Mouse (Mus musculus): ENCODE measurements around the gene Paqr7.
"Not testable (repeated sequence)": the region's sequence is repeated elsewhere in the genome, so short reads cannot be mapped to it uniquely, and the experiment has no call there.

Gene Paqr7

GRCm38 (mm10) chr4:134474240-134474639 is 22.3 kb upstream of the Paqr7 start:
- no peak for DNase-seq

- DNase-seq: no peak
Measured at GRCm38 (mm10) chr4:134476899-134477298, 19.6 kb upstream of the Paqr7 start.

- peak; percentile 95 for DNase-seq
Measured at GRCm38 (mm10) chr4:134478031-134478430, 18.5 kb upstream of the Paqr7 start.

GRCm38 (mm10) chr4:134479839-134480238 is 16.7 kb upstream of the Paqr7 start:
- no peak for DNase-seq

GRCm38 (mm10) chr4:134480864-134481263 is 15.6 kb upstream of the Paqr7 start:
- peak; percentile 78 for DNase-seq

GRCm38 (mm10) chr4:134481270-134481669 is 15.2 kb upstream of the Paqr7 start:
- DNase-seq: no peak

GRCm38 (mm10) chr4:134482442-134482841 is 14.1 kb upstream of the Paqr7 start:
- DNase-seq: no peak

GRCm38 (mm10) chr4:134483078-134483688 is 13.3 kb upstream of the Paqr7 start:
- DNase-seq: no peak

- no peak for DNase-seq
Measured at GRCm38 (mm10) chr4:134483696-134484095, 12.8 kb upstream of the Paqr7 start.

GRCm38 (mm10) chr4:134484231-134484630 is 12.3 kb upstream of the Paqr7 start:
- DNase-seq: no peak

- no peak for DNase-seq
Measured at GRCm38 (mm10) chr4:134485151-134485900, 11.2 kb upstream of the Paqr7 start.

- DNase-seq: no peak
Measured at GRCm38 (mm10) chr4:134488211-134488610, 8.3 kb upstream of the Paqr7 start.

- DNase-seq: no peak
Measured at GRCm38 (mm10) chr4:134489986-134490665, 6.4 kb upstream of the Paqr7 start.

GRCm38 (mm10) chr4:134491716-134492115 is 4.8 kb upstream of the Paqr7 start:
- DNase-seq: peak; percentile 35

GRCm38 (mm10) chr4:134494161-134494560 is 2.3 kb upstream of the Paqr7 start:
- DNase-seq: not testable (repeated sequence)

GRCm38 (mm10) chr4:134494780-134495545 is 1.5 kb upstream of the Paqr7 start:
- peak; percentile 77 for DNase-seq

GRCm38 (mm10) chr4:134495546-134495923 is 962 bp upstream of the Paqr7 start:
- DNase-seq: peak; percentile 23

GRCm38 (mm10) chr4:134497223-134497622 is 726 bp downstream of the Paqr7 start:
- no peak for DNase-seq

- no peak for DNase-seq
Measured at GRCm38 (mm10) chr4:134497986-134498731, 1.7 kb downstream of the Paqr7 start.

- DNase-seq: not testable (repeated sequence)
Measured at GRCm38 (mm10) chr4:134498983-134499382, 2.5 kb downstream of the Paqr7 start.

GRCm38 (mm10) chr4:134501095-134501494 is 4.6 kb downstream of the Paqr7 start:
- DNase-seq: no peak

GRCm38 (mm10) chr4:134503686-134504357 is 7.3 kb downstream of the Paqr7 start:
- no peak for DNase-seq
